Mouse (Mus musculus) spleen, adult 18-20 months (tissue): Measurements from ENCODE around the gene Gm21834.

Source experiments
- DNase-seq, 2 experiments: peaks; one replicate each; pipeline ENCODE4 v3.0.0; 2022; ENCODE audit warnings: mixed read lengths in 2 of 2

Gene Gm21834

GRCm38 (mm10) chr17:57742119-57742518 lies at the start of gene Gm21834:
Gm21834 (minus strand) TSS chr17:57742219.
- no peak for DNase-seq

- no peak for DNase-seq
Observed at GRCm38 (mm10) chr17:57788161-57788799, 46.3 kb upstream of the Gm21834 start.

- no peak for DNase-seq
Observed at GRCm38 (mm10) chr17:57770904-57771303, 28.9 kb upstream of the Gm21834 start.

- no peak for DNase-seq
Observed at GRCm38 (mm10) chr17:57768622-57769610, 26.9 kb upstream of the Gm21834 start, which contains the start of gene Cntnap5c. Cntnap5c (plus strand) TSS chr17:57769570.

GRCm38 (mm10) chr17:57767306-57767705 lies 25.3 kb upstream of the Gm21834 start:
- DNase-seq, result no peak

- DNase-seq, result no peak
Observed at GRCm38 (mm10) chr17:57758033-57758432, 16.0 kb upstream of the Gm21834 start.

- no peak for DNase-seq
Observed at GRCm38 (mm10) chr17:57694791-57695190, 47.2 kb downstream of the Gm21834 start.
